8 mouse cellular contexts compared by ENCODE assay signal in genomic region chrX:144689859-144690181, GRCm38 (mm10). TPM values are rescaled to one million over a fixed set of nuclear protein-coding genes. Genes with fewer than 3 reads are reported as not detected.
DNase-seq lines count a peak whose midpoint lies in the region; ATAC-seq and TF ChIP-seq lines count a peak whose summit lies in the region.
"Had no signal": no experiment of that assay in that cellular context is flagged by ENCODE, and none has a peak within 500 bp of the region (broad histone marks: within the 10 kb centered on the region; RNA-seq: fewer than 3 reads in every experiment).

No protein-coding gene starts in this region.

- peaks cover 32% of the 10 kb centered on the region for H3K27me3 ChIP-seq in embryonic facial prominence, embryonic 15.5 days
- peaks cover 7% of the 10 kb centered on the region; the same call in 1 of the 2 replicates for H3K27me3 ChIP-seq in intestine, embryonic 15.5 days (replicated peaks)

- no peak for ATAC-seq in embryonic facial prominence, embryonic 15.5 days (ENCODE audit: insufficient number of reproducible peaks, low FRiP score, low TSS enrichment, low read depth)
- peak; percentile 25; the same call in 1 of the 2 replicates for ATAC-seq in intestine, embryonic 15.5 days

- no peak for DNase-seq in left cerebral cortex, adult 2 months (ENCODE audit: extremely low spot score in 1 of 2, low spot score in 2 of 2)
- no peak for DNase-seq in left cerebral cortex, adult 11 months (ENCODE audit: low spot score)
- peak; percentile 14 for DNase-seq in neural tube, embryonic 10.5 days (ENCODE audit: extremely low spot score, low spot score)
- no peak for DNase-seq in urinary bladder, postnatal 36 days (ENCODE audit: low spot score in 2 of 2)
- DNase-seq in cerebellum, postnatal 36 days, result no peak

- intact Hi-C loops in left cerebral cortex, adult 2 months (cut with DNase I), result no loop called here

- H3K4me2 ChIP-seq in embryonic facial prominence, embryonic 15.5 days (replicated peaks), result peak overlapping the region; percentile 65
- H3K4me2 ChIP-seq in intestine, embryonic 15.5 days (replicated peaks), result peak overlapping the region; percentile 68

- no peaks in the 10 kb centered on the region for H3K36me3 ChIP-seq in embryonic facial prominence, embryonic 15.5 days
- no peaks in the 10 kb centered on the region for H3K36me3 ChIP-seq in intestine, embryonic 15.5 days

- peak overlapping the region; percentile 49 for H3K4me3 ChIP-seq in left cerebral cortex, adult 2 months
- peak overlapping the region; percentile 43 for H3K4me3 ChIP-seq in embryonic facial prominence, embryonic 15.5 days (replicated peaks)
- H3K4me3 ChIP-seq in intestine, embryonic 15.5 days (replicated peaks), result no peak overlapping the region

- WGBS in embryonic facial prominence, embryonic 15.5 days, result 14% methylated on average over 7 of the region's 7 CpGs
- WGBS in intestine, embryonic 15.5 days, result 22% methylated on average over 7 of the region's 7 CpGs

- no peaks in the 10 kb centered on the region for H3K4me1 ChIP-seq in embryonic facial prominence, embryonic 15.5 days
- no peaks in the 10 kb centered on the region for H3K4me1 ChIP-seq in intestine, embryonic 15.5 days (replicated peaks)

- H3K9ac ChIP-seq in embryonic facial prominence, embryonic 15.5 days, result no peak overlapping the region
- no peak overlapping the region for H3K9ac ChIP-seq in intestine, embryonic 15.5 days

- no peaks in the 10 kb centered on the region for H3K9me3 ChIP-seq in embryonic facial prominence, embryonic 15.5 days (replicated peaks)
- no peaks in the 10 kb centered on the region for H3K9me3 ChIP-seq in intestine, embryonic 15.5 days

- no peak for TF ChIP-seq CTCF in left cerebral cortex, adult 2 months (IDR thresholded peaks at IDR 0.05)

- H3K27ac ChIP-seq in left cerebral cortex, adult 2 months, result no peak overlapping the region; the same call in 1 of the 2 replicates
- H3K27ac ChIP-seq in embryonic facial prominence, embryonic 15.5 days (replicated peaks), result no peak overlapping the region
- H3K27ac ChIP-seq in intestine, embryonic 15.5 days, result no peak overlapping the region

RNA-seq across cellular contexts. Expression of gene Rtl4, which starts 1.1 kb away (rescaled TPM):
- 1 to 10 TPM; 1.9 to 2.7 TPM for total RNA-seq in left cerebral cortex, adult 2 months (2021)
- 0.75 TPM in 2 replicates for polyA plus RNA-seq in embryonic facial prominence, embryonic 15.5 days (2015; fragmentation: Nextera tagmentation; extraction: Ambion mirVana)
- polyA plus RNA-seq in intestine, embryonic 15.5 days (2015; fragmentation: Nextera tagmentation; extraction: Ambion mirVana), result 0.37 and 0.60 TPM in 2 replicates
- polyA plus RNA-seq: large intestine, adult 2 months had no signal

RNA-seq across cellular contexts. Expression of gene Trpc5, which starts 1.8 kb away (rescaled TPM):
- 10 to 100 TPM; 15.3 to 18.2 TPM for total RNA-seq in left cerebral cortex, adult 2 months (2021)
- polyA plus RNA-seq in embryonic facial prominence, embryonic 15.5 days (2015; fragmentation: Nextera tagmentation; extraction: Ambion mirVana), result 0.30 and 0.45 TPM in 2 replicates
- 0.29 and 0.34 TPM in 2 replicates for polyA plus RNA-seq in intestine, embryonic 15.5 days (2015; fragmentation: Nextera tagmentation; extraction: Ambion mirVana)
- polyA plus RNA-seq: large intestine, adult 2 months had no signal
